Mouse (Mus musculus): ENCODE measurements at regions not wholly inside any gene's neighbourhood (a gene's known extent, or its start where the extent isn't known, plus 50 kb on each side); places are given as distances from the start of the nearest gene placed in this dataset.

DNA sequence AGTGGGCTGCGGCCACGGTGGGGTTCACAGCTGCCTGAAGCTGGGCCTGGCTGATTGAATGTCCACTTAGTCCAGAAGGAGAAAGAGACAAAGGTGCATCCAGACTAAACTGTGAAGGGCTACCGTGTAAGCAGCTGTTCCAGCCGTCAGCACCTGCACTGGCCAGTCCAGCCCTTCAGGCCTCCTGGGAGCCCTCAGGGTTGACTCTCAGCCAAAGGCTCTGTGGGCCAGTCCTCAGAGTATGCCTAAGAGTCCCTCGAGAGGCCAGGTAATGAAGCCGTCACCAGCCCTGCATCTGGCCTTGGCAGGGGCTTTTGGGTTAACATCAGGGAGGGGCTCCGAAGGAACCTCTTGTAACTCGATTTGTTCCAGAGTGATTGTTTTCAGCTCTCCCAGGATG is 187.4 kb downstream of the Gpd2 start:
- in situ Hi-C loops (cut with MboI, MseI) = no loop called here

DNA sequence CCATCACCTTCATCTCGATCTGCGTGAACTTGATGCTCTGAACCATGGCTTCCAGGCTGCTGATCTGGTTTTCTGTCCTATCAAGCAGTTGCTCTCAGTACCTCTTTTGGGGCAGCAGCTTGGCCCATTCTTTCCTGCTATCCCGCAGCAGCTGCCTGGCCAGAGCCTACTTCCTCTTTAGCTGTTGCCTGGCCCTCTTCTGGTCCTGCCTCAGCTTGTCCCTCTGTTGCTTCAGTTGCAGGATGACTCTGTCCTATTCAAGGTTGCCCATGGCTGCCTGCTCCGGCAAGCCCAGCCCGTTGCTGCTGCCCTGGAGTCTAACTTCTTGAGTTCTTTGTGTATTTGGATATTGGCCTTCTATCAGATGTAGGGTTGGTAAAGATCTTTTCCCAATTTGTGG is 188.0 kb downstream of the Gpd2 start:
- in situ Hi-C loops (cut with MboI, MseI) = no loop called here

DNA sequence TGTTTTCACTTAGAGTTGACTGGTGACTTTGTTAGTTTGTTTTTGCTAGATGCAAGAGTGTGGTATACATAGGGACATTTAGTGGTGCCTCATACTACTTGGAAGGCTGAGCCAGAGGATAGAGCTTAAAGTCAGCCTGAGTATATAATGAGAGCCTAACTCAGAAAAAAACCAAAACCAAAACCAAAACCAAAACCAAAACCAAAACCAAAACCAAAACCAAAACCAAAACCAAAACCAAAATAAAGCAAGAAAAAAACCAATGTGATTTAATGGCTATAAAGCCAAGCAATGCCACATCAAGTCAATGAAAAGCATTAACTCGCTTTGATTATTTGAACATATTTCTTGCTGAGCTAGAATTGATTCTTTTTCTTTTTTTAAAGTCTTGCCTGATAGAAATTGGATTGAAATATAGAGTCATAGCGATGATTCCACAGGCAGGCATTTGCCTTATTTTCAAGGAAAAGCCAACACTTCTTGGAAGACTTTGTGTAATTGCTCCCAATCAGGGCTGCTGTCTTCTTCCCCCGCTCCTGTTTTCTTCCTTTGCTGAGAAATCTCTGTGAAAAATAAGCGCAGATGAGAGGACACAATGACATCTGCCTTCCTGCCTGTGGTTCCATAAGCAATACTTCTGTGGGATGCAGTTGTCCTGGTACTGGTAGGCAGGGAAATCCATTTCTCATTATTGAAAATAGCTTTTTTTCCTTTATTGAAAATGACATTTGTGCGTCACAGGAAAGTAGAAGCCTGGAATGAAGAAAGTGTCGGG is 213.7 kb downstream of the Gpd2 start:
- in situ Hi-C loops (cut with MboI, MseI) = loop anchor here (25.0 kb wide), 2 partner anchors 1561 to 1864 kb away; no protein-coding TSS in a partner anchor

DNA sequence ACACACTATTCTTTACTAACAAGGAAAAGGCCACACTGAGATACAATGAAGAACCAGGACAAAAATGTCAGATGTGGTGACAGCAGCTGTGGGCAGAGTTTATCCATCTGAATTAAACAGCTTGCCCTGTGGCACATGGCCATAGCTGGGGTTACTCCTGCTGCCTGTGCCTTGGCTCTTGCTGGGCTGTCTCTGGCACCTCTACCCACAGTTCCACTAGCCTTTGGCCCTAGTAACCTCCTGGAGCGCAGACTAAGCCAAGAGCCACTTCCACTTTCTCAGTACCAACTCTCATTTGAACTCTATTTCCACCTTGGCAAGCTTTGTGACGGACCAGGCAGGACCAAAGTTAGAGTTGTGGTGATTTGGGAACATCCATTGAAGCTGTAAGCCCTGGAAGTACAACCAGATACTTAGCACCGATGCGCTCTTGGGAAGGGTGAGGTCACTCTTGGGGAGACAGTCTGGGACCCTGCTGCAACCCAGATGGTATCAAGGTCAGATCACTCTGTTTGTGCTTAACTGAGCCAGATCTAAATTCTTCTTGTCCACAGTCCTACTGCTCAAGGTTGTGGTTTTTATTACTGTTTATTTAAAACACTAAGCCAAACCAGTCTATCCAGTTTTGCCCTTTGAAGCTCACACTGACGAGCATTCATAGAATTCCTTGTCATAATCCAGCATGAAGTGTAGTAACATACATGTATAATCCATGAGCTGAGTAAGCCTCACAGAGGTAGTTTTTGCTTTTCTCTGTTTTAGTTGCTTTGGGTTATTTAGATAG is 216.7 kb downstream of the Gpd2 start:
- in situ Hi-C loops (cut with MboI, MseI) = loop anchor here (25.0 kb wide), 2 partner anchors 1558 to 1867 kb away; no protein-coding TSS in a partner anchor

DNA sequence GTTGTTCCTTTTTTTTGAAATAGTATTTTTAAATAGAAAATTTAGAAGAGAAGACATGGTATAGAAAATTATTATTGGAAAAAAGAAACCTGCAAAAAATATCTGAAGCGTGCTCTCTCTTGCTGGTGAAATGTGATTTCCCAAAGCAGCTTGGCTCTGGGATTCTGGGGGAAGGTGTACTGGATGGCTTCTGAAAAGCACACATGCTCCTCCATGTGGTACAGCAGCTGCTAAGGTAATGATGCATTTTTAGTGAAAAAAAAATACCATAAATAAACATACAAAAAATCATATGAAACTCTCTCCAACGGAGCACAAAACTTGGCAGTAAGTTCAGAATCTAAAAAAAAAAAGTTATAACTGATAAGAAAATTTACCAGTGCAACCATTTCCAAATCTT is 222.5 kb downstream of the Gpd2 start:
- in situ Hi-C loops (cut with MboI, MseI) = loop anchor here (25.0 kb wide), 2 partner anchors 1552 to 1873 kb away; no protein-coding TSS in a partner anchor

DNA sequence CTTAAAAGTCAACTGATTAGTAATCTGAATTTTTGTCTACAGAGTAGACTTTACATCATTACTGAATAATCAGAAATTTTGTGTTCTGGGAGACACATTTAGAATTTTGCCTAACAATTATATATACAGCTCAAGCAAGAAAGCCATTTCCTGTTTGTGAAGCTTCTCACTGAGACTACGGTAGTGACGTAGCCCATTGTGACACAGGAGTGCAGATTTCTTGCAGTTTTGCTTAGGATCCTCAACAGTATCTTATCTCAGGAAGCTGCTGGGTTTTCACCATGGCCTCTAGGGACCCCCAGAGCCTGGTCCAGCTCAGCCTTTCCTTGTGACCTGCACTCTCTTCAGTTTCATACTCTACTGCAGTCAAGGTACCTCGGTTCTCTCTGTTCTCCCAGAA is 236.4 kb downstream of the Gpd2 start:
- in situ Hi-C loops (cut with MboI, MseI) = loop anchor here (25.0 kb wide), 2 partner anchors 1538 to 1887 kb away; no protein-coding TSS in a partner anchor

DNA sequence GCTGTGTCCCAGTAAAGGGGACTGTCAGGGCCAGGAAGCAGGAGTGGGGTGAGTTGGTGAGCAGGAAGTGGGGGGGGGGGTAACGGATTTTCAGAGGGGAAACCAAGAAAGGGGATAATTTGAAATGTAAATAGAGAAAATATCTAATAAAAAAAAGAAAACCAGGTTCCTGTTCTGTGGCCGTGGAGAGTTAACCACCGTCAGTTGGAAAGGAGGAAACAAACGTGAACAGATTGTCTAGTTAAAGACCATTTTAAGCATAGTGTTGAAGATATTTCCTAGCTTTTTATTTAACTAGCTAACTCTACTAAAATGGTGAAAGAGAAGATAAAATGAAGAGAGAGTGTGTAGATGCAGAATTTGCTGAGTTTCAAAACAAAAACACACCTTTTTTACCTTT is 254.7 kb downstream of the Gpd2 start:
- in situ Hi-C loops (cut with MboI, MseI) = no loop called here

DNA sequence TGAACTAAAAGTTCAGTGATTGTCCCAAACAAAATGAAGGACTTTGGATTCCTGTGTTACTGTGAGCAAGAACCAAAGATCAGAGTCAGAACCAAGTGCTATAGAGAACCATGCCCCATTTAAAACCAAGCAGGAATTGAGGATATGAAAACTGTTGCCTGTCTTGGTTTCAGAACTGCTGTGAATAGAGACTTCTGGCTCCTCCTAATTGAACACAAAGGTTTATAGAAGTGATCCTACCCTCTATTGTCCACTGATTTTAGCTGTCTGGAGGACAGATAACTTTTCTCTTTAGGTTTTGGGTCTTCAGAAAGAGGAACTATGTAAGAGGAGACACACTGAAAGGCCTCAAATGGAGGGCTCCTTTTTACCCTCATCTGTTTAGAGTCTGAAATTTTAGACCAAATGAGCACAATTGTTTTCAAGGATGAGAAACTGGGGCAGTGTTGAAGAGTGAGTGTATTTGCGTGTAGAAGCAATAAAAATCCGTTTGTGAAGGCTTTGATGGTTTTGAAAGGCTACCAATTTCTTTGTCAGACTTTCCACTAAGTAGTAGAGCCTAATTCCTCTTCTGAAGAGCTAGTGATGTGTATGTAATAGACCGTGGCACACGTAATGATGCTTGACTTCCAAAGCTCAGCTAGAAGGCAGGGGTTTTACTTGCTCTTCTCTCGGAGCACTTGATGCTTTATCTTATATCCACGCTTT is 255.6 kb downstream of the Gpd2 start:
- in situ Hi-C loops (cut with MboI, MseI) = no loop called here

DNA sequence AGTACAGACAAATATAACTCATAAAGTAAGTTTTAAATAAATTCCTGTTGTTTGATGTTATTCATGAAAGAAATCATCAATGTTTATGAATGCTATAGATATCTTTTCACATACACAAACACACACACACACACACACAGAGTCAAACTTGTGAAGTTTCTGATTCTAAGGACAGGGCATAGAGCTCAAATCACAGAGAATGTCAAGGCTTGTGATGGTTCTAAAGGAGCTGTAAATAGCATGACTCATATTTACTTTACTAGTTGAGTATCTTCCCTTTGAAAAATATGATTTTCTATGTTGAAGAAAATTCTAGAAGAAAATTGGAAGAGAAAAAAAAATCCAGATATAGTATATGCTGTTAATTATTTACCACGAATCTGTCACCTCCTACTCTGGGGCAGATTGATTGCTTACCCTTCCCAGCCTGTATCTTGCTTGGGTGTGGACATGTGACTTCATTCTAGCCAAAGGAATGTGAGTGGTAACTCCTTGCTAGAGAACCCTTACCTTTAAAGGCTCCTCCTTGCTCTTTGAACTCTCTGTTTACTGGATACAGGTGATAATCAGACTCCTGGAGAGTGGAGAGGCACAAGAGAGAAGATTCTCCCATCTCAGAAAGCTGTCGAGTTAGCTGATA is 259.0 kb downstream of the Gpd2 start:
- in situ Hi-C loops (cut with MboI, MseI) = no loop called here

DNA sequence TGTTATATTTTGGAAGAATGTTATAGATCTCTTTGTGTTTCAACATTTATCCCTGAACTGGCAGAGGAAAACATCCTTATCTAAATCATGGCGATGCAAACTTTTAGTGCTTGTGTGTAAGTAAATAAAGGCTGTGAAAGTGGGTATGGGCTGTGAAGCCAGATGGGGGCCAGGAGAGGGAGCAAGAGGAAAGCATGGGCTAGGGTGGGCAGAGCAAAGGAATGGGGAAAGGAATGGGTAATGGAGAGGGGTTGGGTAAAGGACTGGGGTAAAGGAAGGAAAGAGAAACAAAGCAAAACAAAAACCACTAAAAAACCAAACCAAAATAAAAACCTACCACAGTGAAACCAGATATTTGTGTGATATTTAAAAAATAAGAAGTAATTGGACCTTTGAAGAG is 260.5 kb downstream of the Gpd2 start:
- in situ Hi-C loops (cut with MboI, MseI) = no loop called here

DNA sequence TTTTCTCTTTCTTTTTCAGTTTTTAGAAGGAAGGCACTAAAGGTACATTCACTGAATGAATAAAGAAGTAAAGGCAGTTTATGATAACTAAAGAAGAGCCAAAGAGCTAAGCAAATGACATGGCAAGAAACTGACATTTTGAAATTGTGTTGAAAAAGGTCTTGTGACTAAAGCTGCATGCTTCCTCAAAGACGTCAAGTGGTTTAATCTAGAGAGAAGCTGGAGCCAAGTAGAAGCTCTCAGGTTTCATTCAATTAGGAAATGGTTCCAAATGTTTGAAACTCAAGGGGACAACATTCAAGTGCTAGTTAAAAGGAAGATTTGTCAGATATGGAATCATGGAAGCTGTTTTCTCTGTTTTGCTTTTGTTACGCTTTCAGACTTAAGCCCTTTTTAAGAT is 267.2 kb downstream of the Gpd2 start:
- in situ Hi-C loops (cut with MboI, MseI) = no loop called here

DNA sequence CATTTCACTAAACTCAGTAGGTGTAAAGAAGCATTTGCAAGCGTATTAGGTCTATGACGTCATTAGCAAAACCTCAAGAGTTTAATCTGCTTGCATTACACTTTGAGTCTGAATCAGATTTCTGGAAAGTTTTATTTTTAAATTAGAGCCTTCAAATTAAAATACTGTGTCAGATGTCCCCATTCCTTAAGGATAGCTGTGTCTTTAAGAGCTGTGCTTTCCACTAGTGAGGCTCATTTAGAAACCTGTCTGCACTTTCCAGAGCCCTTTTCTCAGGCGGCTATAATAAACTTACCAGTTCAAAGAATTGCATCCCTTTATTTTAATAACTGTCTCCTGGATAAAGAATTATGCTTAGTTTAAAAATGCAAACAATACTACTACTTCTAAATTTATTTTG is 285.0 kb downstream of the Gpd2 start:
- in situ Hi-C loops (cut with MboI, MseI) = no loop called here

DNA sequence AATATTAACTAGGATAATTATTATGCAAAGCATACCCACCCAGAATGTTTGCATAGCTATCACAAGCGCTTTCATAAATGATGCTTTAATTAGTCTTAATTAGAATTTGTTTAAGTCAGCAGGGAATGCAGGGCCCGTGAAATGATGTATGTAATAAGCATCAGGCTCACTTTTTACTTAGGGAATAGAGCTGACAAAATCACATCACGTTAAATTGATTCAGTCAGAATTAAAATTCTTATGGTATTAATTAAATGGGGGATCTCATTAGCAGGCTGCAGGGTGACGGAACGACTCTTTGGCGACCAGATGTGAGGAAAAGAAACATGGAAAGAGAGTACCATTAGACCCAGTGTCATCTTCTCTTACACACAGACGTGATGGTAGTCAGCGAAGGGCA is 285.5 kb downstream of the Gpd2 start:
- in situ Hi-C loops (cut with MboI, MseI) = no loop called here

DNA sequence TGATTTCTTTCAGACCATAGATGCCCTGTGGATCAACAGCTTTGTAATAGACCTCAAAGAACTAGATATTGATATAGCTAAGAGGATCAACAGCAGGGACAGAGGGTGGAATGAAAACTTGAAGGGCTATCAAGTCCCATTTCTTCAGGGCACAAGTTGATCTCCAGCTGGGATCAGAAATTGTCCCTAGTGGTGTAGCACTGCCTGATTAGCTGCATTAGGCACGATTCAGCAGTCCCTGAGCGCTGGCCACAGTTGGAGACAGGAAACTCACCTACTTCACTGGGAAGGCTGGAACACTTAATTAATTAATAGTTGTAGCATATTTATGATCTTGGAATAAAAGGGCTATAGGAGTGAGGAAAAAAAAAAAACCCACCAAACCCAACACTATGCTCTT is 290.5 kb downstream of the Gpd2 start:
- in situ Hi-C loops (cut with MboI, MseI) = no loop called here

DNA sequence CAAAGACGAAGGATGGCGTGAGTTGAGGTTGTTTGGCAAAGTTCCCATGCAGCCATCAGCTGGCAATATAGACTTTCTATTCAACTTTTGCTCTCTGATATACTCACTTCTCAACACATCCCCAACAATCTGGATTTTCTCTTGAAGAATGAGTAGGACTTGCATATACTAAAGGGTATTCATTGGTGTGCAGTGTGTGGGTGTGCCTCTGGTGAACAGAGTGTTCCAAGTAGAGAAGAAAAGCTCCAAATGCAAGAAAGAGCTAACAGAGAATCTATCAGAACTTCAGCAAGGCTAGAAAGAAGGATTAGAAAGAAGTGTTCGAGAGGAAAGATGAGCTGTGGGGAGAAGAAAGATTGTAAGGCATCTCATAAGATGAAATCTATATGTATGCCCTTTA is 302.4 kb downstream of the Gpd2 start:
- in situ Hi-C loops (cut with MboI, MseI) = no loop called here

DNA sequence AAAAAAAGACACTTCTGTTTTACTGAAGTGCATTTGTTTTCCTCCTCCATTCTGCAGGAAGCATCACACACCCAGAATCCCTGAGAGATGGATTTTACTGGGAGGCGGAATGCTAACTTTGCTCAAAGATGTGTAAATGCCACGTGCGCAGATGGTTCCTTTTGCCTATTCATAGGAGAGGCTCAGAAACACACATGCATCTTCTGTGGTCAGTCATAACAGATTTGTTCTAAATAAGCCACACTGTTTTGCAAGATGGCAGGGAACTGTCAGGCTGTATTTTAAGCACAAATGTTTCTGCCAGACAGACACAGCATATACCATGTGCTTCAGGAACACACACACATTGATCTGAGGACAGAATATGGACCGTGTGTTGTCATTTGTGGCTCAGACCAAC is 327.8 kb downstream of the Gpd2 start:
- in situ Hi-C loops (cut with MboI, MseI) = no loop called here

DNA sequence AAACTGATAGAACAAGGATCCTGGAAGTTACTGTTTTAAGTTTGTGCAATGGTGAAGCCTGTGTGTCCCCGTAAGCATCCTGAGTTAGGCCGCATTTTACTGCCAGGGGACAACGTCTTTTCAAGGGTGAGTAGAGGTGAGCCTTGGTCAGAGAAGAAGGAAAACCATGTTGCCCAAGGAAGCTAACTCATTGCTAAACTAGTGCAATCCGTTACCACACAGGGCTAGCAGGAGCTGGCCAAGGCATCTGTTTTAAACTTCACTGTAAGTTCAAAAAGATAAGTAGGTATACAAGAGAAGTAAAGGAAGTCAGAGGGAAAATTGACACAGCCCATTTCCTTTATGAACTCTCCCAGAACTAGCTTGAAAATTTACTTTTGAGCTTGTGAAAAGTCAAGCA is 328.7 kb downstream of the Gpd2 start:
- in situ Hi-C loops (cut with MboI, MseI) = no loop called here

DNA sequence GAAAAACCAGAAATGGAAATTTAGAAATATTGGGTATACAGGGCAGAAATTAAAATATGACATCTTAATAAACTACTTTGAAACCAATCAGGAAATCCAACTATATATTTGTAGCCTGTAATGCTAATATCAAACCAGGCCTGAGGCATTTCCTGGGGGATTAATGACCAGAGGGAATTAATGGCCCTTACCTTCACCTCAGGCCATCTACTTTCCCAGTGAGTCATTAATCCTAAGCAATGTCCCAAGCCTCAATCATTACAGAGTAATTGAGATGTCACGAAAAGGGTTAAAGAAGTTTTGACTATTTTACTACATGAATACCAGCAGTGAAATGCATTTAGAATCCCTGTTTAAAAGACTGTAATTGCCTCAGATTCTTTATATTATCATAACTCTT is 329.7 kb downstream of the Gpd2 start:
- in situ Hi-C loops (cut with MboI, MseI) = no loop called here

DNA sequence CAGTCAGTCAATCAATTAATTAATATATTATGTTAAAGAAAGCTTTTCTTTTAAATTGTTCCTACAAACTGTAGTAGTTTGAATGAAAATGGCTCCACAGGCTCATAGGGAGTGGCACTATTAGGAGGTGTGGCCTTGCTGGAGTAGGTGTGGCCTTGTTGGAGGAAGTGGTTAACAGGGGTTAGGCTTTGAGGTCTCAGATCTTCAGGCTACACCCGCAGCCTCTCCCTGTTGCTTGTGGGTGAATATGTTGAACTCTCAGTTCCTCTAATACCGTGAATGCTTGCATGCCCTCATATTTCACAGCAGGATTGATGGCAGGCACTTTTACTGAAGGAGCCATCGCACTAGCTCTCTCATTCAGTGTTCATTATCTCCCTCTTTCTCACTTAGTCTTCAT is 349.6 kb downstream of the Gpd2 start:
- in situ Hi-C loops (cut with MboI, MseI) = no loop called here

DNA sequence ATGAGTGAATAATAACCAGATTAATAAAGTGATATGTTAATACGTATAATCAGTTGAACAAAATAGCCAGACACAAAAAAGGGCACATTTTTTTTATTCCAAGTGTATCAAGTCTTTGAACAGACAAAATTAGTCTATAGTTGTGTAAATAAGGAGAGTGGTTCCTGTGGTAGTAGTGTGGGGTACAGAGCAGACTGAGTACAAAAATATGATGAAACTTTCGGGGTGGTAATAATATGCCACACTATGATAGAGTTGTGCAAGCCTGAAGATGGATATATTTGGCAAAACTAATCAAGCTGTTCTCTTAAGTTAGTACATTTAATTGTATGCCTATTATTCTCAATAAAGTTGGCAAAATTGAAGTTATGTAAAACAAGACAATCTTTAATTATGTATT is 356.1 kb downstream of the Gpd2 start:
- in situ Hi-C loops (cut with MboI, MseI) = no loop called here

DNA sequence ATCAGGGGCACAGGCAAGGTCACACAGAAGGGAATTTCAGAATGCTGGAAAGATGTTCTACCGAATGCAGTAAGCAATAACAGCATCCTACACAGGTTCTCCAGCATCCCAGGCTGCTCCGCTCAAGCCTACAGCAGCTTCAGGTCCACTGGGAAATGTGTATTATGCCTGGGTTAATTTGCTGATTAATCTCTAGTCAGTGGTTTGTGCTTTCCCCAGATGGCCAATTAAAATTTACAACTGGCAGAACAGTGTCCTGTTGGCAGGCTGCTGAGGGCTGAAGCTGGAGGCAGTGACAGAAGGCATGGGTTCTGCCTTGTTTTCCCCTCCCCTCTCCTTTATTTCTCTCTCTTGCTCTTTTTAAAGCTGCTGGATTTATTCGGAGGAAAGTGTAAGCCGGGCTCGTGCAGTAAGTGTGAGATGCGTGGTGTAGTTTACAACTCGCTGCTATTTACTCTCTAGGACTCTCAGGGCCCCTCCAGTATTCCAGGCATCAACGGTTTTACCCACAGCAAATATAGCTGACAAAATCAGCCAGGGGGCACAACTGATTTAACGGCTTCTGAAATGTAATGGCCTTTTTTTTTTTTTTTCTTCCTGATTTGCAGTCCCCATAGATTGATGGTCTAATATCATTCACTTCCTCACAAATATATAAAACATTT is 360.4 kb downstream of the Gpd2 start:
- in situ Hi-C loops (cut with MboI, MseI) = no loop called here

Data from regulatory T cell (primary cell).